Mouse (Mus musculus) intestine, embryonic 15.5 days (tissue): ENCODE data around the gene P4hb. TPM values are rescaled to one million over a fixed set of nuclear protein-coding genes. Genes with fewer than 3 reads are reported as not detected.

Source experiments
- ATAC-seq: fragments of 200-750 bp; cut with Nextera tagmentation; 2 replicates; pipeline ENCODE4 v1.8.0; 2017; ENCODE audit warnings: moderate TSS enrichment, moderate library complexity
- H3K27ac ChIP-seq: fragments of 300-500 bp; sonication (generic); 2 replicates; pipeline ENCODE4 v1.5.1; 2015; ENCODE audit warnings: mild to moderate bottlenecking, inconsistent platforms
- H3K27me3 ChIP-seq: fragments of 300-500 bp; sonication (generic); replicated peaks from 2 replicates; pipeline ENCODE4 v1.6.1; 2015; ENCODE audit warnings: inconsistent platforms
- H3K36me3 ChIP-seq: fragments of 300-500 bp; sonication (generic); 2 replicates; pipeline ENCODE4 v1.6.1; 2015; ENCODE audit warnings: inconsistent platforms
- H3K4me1 ChIP-seq: fragments of 300-500 bp; sonication (generic); replicated peaks from 2 replicates; pipeline ENCODE4 v1.6.1; 2015; ENCODE audit warnings: inconsistent platforms
- H3K4me2 ChIP-seq: fragments of 300-500 bp; sonication (generic); replicated peaks from 2 replicates; pipeline ENCODE4 v1.6.1; 2015; ENCODE audit warnings: mild to moderate bottlenecking, inconsistent platforms
- H3K4me3 ChIP-seq: fragments of 300-500 bp; sonication (generic); replicated peaks from 2 replicates; pipeline ENCODE4 v1.5.1; 2015; ENCODE audit warnings: inconsistent platforms
- H3K9ac ChIP-seq: fragments of 300-500 bp; sonication (generic); 2 replicates; pipeline ENCODE4 v1.6.1; 2015; ENCODE audit warnings: inconsistent platforms
- H3K9me3 ChIP-seq: fragments of 300-500 bp; sonication (generic); 2 replicates; pipeline ENCODE4 v1.6.1; 2016; ENCODE audit warnings: inconsistent platforms
- WGBS: fragments of 180-500 bp; shearing (Covaris S2); methylation state at CpG from one replicate; pipeline ENCODE4 v1.1.7; 2015; 5-methylcytosine and 5-hydroxymethylcytosine counted together
- polyA plus RNA-seq: library from polyadenylated mRNA; unstranded; fragments of >200 nt; fragmentation: Nextera tagmentation; extraction: Ambion mirVana; gene quantifications from 2 replicates; pipeline ENCODE4 v1.2.1, GENCODE M21; 2015

P4hb gene
- polyA plus RNA-seq, result 992 and 1,107 TPM in 2 replicates

GRCm38 (mm10) chr11:120572752-120573584, at the start of gene P4hb:
P4hb (minus strand) TSS chr11:120573253.
- peak; percentile 96 for ATAC-seq
- H3K36me3 ChIP-seq, result peaks cover 28% of the 10 kb centered on the region
- H3K27me3 ChIP-seq, result no peaks in the 10 kb centered on the region
- H3K4me2 ChIP-seq, result peak within 1 kb of the TSS; percentile 85
- peak within 1 kb of the TSS; percentile 90 for H3K27ac ChIP-seq
- WGBS, result under 1% methylated on average over 92 of the region's 94 CpGs
- peak within 1 kb of the TSS; percentile 96 for H3K4me3 ChIP-seq
- peaks cover 35% of the 10 kb centered on the region for H3K4me1 ChIP-seq
- no peaks in the 10 kb centered on the region for H3K9me3 ChIP-seq
- peak within 1 kb of the TSS; percentile 93 for H3K9ac ChIP-seq

- H3K4me1 ChIP-seq, result peaks cover 16% of the 10 kb centered on the region
- no peak overlapping the region for H3K4me3 ChIP-seq
- H3K27ac ChIP-seq, result no peak overlapping the region
- H3K36me3 ChIP-seq, result peaks cover 20% of the 10 kb centered on the region
- no peaks in the 10 kb centered on the region for H3K9me3 ChIP-seq
- no peak overlapping the region for H3K9ac ChIP-seq
- ATAC-seq, result no peak
- WGBS, result 89% methylated on average over 6 of the region's 6 CpGs
- H3K27me3 ChIP-seq, result no peaks in the 10 kb centered on the region
- H3K4me2 ChIP-seq, result no peak overlapping the region
These were observed 49.8 kb upstream of the P4hb start for GRCm38 (mm10) chr11:120622805-120623204.

DNA sequence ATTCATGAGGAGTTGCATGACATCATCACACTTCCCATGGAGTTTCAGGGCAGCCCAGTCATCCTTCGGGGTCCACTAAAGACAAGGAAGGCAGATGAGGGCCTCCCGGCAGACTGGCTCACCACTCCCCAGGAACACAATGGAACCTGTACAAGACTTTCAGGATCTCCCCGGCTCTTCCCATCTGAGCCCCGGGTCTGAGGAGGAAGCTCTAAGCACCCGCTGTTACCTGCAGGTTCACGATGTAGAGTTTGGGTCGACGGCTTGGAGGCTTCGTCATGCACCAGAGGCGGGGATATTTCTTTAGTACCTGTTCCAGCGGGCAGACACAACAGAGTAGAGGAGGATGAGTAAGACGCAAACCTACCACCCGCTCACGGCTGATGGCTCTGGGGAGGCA, 47.1 kb upstream of the P4hb start:
- 94% methylated on average over 14 of the region's 14 CpGs for WGBS

DNA sequence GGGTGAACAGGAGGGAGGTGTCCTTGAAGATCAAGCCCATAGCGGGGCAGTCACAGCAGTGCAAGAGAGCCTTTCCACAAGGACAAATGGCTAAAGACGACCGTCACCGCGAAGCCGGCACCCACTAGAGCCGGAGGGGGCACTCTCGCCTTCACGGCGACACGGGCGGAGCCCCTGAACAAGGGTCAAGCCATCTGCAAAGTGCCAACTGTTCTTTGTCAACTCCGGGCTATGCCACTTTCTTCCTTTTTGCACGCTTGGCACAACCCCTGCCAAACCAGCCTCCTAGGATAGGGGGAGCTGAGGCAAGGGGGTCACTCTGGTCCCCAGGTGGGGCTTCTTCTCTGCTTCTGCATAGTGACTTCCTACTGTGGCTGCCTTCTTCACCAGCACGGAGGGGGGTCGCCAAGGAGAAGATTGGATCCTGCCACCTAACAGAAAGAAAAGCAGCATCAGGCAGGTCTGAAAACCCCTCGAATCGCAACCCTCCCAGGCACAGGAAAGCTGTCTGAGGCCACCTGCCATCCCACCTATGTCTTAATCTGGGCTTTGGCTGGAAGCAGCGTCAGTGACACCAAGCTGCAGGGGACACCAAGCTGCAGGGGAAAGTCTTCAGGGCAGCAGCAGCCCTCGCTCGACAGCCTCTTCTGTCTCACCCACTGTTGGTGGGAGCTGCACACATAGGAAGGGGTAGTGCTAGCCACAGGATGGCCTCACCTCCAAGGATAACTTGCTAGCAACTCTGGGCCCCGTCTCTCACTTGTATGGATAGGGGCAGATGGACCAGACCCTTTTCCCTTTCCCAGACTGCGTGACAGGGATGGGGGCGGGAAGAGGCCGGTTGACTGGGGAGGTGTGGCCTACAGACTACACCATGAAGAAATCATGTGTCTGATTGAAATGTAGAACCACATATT, 45.8 kb upstream of the P4hb start:
- H3K27ac ChIP-seq, result peak overlapping the region; percentile 66; the same call in 1 of the 2 replicates
- H3K4me2 ChIP-seq, result no peak overlapping the region
- H3K9ac ChIP-seq, result no peak overlapping the region
- peaks cover 14% of the 10 kb centered on the region for H3K4me1 ChIP-seq
- WGBS, result 90% methylated on average over 25 of the region's 25 CpGs
- peaks cover 17% of the 10 kb centered on the region for H3K36me3 ChIP-seq
- no peaks in the 10 kb centered on the region for H3K9me3 ChIP-seq
- no peak for ATAC-seq
- no peak overlapping the region for H3K4me3 ChIP-seq
- H3K27me3 ChIP-seq, result no peaks in the 10 kb centered on the region

More for the DNA sequence above, 47.1 kb upstream of the P4hb start:
- Histone ChIP-seq H3K27me3 (no peaks in the 10 kb centered on the region), H3K4me2 (no peak overlapping the region), H3K36me3 (peaks cover 16% of the 10 kb centered on the region), H3K9me3 (no peaks in the 10 kb centered on the region), H3K4me3 (no peak overlapping the region), H3K9ac (no peak overlapping the region), H3K27ac (no peak overlapping the region), H3K4me1 (peaks cover 18% of the 10 kb centered on the region)
- no peak for ATAC-seq

- WGBS, result under 1% methylated on average over 56 of the region's 56 CpGs
- Histone ChIP-seq H3K4me2 (peak within 1 kb of the TSS; percentile 74), H3K4me1 (peaks cover 11% of the 10 kb centered on the region), H3K27ac (peak within 1 kb of the TSS; percentile 87), H3K27me3 (no peaks in the 10 kb centered on the region), H3K9me3 (no peaks in the 10 kb centered on the region), H3K9ac (peak within 1 kb of the TSS; percentile 79), H3K4me3 (peak within 1 kb of the TSS; percentile 82), H3K36me3 (peaks cover 29% of the 10 kb centered on the region)
- peak; percentile 97 for ATAC-seq
These were observed 44.6 kb upstream of the P4hb start, which contains the start of gene Pcyt2 for GRCm38 (mm10) chr11:120617519-120618112. Pcyt2 (minus strand) TSS chr11:120617936.

- peak; percentile 18 for ATAC-seq
- Histone ChIP-seq H3K27ac (peak overlapping the region; percentile 87), H3K4me1 (peaks cover 11% of the 10 kb centered on the region), H3K4me2 (peak overlapping the region; percentile 74), H3K4me3 (peak overlapping the region; percentile 82), H3K27me3 (no peaks in the 10 kb centered on the region), H3K9me3 (no peaks in the 10 kb centered on the region), H3K36me3 (peaks cover 37% of the 10 kb centered on the region), H3K9ac (peak overlapping the region; percentile 79)
- WGBS, result 34% methylated on average over 4 of the region's 4 CpGs
These were observed 43.7 kb upstream of the P4hb start for GRCm38 (mm10) chr11:120616617-120617294.

- 91% methylated on average over 11 of the region's 11 CpGs for WGBS
- Histone ChIP-seq H3K4me2 (peak overlapping the region; percentile 74), H3K27me3 (no peaks in the 10 kb centered on the region)
These were observed 42.7 kb upstream of the P4hb start for GRCm38 (mm10) chr11:120615606-120616203.

DNA sequence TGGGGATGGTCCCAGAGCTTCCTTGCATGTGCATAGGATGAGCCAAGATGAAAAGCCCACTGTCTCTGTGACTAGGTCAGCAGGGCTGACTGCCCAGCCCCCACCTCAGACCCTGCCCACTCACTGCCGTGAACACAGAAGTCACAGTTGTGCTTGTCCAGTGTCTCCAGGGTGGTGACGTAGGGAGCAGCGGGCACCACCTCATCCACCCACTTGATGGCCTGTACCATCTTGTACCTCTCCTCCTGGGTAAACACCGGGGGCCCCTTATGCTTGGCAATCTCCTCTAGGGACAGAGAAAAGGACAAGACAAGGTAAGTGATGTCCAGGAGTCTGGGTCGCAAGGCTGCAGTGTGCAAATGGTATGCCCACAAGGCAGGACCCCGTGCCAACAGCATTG, 42.1 kb upstream of the P4hb start:
- Histone ChIP-seq H3K9me3 (no peaks in the 10 kb centered on the region), H3K4me2 (peak overlapping the region; percentile 74; the same call in 1 of the 2 replicates), H3K4me1 (peaks cover 11% of the 10 kb centered on the region), H3K36me3 (peaks cover 40% of the 10 kb centered on the region), H3K9ac (0 out of 2 replicates have a peak overlapping the region, but pooled peaks have one; percentile 39), H3K27ac (no peak overlapping the region), H3K27me3 (no peaks in the 10 kb centered on the region), H3K4me3 (no peak overlapping the region)
- 93% methylated on average over 6 of the region's 6 CpGs for WGBS
- ATAC-seq, result no peak

More at GRCm38 (mm10) chr11:120615606-120616203, 42.7 kb upstream of the P4hb start:
- peak overlapping the region; percentile 39; the same call in 1 of the 2 replicates for H3K9ac ChIP-seq
- ATAC-seq, result no peak
- peak overlapping the region; percentile 12; the same call in 1 of the 2 replicates for H3K4me3 ChIP-seq
- no peak overlapping the region for H3K27ac ChIP-seq
- H3K36me3 ChIP-seq, result peaks cover 45% of the 10 kb centered on the region
- H3K4me1 ChIP-seq, result peaks cover 11% of the 10 kb centered on the region
- no peaks in the 10 kb centered on the region for H3K9me3 ChIP-seq

DNA sequence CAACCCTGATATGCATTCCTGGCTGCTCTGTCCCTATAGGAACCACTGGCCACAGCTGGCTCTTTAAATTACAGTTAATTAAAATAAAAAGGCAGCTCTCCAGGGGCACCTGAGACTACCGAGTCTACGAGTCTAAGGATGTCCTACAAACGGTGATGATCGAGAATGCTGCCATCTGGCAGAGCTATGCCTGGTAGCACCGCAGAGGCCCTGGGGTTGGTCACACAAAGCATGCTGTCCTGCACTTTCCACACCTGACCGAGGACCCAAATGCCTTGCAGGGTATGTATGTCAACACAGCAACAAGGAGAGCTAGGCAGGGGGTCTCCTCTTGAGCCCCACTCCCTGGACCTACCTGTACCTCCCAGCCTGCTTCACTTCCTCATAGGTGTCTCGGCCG, 40.9 kb upstream of the P4hb start:
- H3K27ac ChIP-seq, result no peak overlapping the region
- H3K9ac ChIP-seq, result no peak overlapping the region
- H3K4me1 ChIP-seq, result peaks cover 16% of the 10 kb centered on the region
- no peak for ATAC-seq
- H3K4me2 ChIP-seq, result no peak overlapping the region
- no peaks in the 10 kb centered on the region for H3K9me3 ChIP-seq
- H3K36me3 ChIP-seq, result peaks cover 35% of the 10 kb centered on the region
- 85% methylated on average over 8 of the region's 8 CpGs for WGBS
- no peak overlapping the region for H3K4me3 ChIP-seq
- no peaks in the 10 kb centered on the region for H3K27me3 ChIP-seq

DNA sequence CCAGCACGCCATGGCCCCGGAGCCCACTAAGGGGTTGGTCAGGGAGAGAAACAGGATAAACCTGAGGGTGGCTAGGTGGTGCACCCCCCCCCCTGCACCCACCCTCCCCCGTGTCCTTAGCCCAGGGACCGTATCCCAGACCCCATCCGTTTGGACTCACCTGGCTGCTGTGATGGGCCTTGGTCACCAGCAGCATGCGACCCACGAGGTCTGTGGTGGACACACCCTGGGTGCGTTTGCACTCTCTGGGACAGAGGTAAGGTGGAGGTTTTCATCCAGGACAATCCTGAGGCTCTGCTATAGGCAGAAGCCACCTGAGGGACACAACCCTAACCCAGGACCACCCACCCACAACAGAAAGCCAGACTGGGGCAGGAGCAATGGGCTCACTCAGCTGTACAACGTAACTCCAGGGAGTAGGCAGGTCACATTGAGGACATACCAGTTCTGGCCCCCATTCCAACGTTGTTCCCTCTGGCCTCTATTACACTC, 40.5 kb upstream of the P4hb start:
- peaks cover 30% of the 10 kb centered on the region for H3K36me3 ChIP-seq
- no peak for ATAC-seq
- H3K4me2 ChIP-seq, result no peak overlapping the region
- peaks cover 20% of the 10 kb centered on the region for H3K4me1 ChIP-seq
- 88% methylated on average over 10 of the region's 10 CpGs for WGBS
- no peak overlapping the region for H3K27ac ChIP-seq
- no peak overlapping the region for H3K4me3 ChIP-seq
- no peaks in the 10 kb centered on the region for H3K27me3 ChIP-seq
- no peaks in the 10 kb centered on the region for H3K9me3 ChIP-seq
- H3K9ac ChIP-seq, result no peak overlapping the region

DNA sequence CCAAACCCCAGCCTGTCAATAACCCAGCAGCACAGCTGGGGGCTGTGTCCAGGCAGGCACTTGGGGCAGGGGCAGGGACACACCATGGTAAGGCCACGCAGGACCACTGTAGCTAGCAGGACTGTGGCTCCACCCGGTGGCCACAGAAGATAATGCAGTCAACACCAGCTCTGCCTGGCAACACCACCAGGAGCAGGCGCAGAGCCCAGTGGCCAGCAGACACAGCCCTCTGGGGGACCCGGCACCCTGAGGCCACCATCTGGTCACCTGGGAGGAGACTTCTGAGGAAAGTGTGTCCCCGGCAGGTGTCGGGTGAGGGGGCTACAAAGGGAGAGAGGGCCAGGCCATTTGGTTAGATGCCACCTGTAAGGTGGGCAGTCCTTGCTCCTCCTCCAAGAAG, 39.7 kb upstream of the P4hb start:
- Histone ChIP-seq H3K36me3 (peaks cover 29% of the 10 kb centered on the region), H3K4me2 (no peak overlapping the region), H3K4me3 (no peak overlapping the region), H3K4me1 (peaks cover 28% of the 10 kb centered on the region), H3K27me3 (no peaks in the 10 kb centered on the region), H3K9me3 (no peaks in the 10 kb centered on the region), H3K27ac (no peak overlapping the region), H3K9ac (no peak overlapping the region)
- WGBS, result 50% methylated on average over 6 of the region's 6 CpGs
- ATAC-seq, result no peak
